Mouse (Mus musculus): ENCODE measurements around the gene Nfkb1.

- TF ChIP-seq CTCF (IDR thresholded peaks at IDR 0.05; ENCODE audit: control insufficient read depth, insufficient read depth, insufficient read length) (no peak), CEBPB (IDR thresholded peaks at IDR 0.05; ENCODE audit: low read depth) (no peak), MAX (IDR thresholded peaks at IDR 0.05) (no peak), MYOG (IDR thresholded peaks at IDR 0.05; ENCODE audit: control insufficient read depth, extremely low read depth, insufficient read length) (no peak), USF1 (IDR thresholded peaks at IDR 0.05; ENCODE audit: low read depth) (no peak), FOSL1 (IDR thresholded peaks at IDR 0.05; ENCODE audit: insufficient read depth, low read length, poor library complexity, severe bottlenecking) (no peak)
Measured at GRCm38 (mm10) chr3:135683275-135683674, 8.1 kb downstream of the Nfkb1 start.

Measured in C2C12 (cell line).